Mouse (Mus musculus) thymus, adult 18-20 months (tissue): Measurements from ENCODE around the gene Man1c1.

Experiments
- DNase-seq, 2 experiments: peaks; one replicate each; pipeline ENCODE4 v3.0.0; 2022; ENCODE audit warnings: mixed read lengths in 2 of 2

The Man1c1 gene

DNA sequence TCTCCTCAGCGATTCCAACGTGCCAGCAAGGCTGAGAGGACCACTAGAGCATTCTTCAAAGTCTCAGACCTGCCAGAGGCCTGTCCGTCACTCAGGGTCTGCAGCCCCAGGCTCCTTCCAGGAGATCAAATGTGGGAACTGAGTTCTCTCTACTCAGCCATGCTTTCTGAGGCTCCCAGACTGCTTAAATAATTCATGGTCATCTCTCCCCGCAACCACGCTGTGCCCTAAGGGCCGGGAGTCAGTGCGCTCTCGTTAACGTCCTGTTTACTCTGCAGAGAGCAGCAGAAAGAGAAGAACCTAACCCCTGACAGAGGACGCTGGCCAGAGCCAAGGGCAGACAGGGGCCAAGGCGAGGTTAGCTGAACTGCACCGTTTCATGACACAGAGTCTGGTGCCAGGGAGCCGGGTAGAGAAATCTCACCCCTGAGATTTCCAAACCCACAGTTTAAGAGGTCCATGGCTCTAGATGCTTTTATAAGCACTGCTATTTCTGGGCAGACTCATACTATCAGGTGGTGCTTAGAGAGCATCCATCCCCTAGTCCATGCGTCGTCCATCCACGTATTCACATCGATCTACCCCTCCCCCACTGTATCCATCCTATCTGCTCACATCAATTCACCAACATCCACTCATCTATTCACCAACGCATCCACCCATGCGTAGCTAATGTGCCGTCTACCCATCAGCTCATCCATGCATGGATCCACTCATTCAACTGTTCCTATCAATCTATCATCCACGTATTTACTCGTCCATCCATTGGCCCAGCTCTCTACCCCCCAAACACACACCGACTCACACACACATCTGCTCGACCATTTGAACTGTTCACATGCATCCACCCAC is 131.4 kb downstream of the Man1c1 start:
- DNase-seq: no peak

- no peak for DNase-seq
These were observed 133.2 kb downstream of the Man1c1 start for GRCm38 (mm10) chr4:134570704-134571451.

DNA sequence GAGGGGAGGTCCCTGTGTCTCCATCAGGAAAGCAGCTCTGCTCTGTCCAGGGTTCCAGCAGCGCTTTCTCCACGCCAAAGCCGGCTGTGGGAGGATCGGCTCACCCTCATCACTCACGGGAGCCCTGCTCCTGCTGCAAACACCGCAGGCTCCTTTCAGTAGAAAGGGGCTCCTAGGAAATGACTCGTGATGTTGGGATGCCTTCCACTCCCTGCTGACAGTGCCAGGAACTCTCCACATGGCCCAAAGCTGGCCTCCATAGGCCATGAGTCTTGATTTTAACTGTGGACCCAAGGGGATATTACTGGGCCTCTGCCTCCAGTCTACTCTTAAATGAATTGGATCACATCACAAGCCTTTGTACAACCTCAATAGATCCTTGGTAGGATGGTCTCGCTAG is 134.3 kb downstream of the Man1c1 start:
- DNase-seq: no peak

DNA sequence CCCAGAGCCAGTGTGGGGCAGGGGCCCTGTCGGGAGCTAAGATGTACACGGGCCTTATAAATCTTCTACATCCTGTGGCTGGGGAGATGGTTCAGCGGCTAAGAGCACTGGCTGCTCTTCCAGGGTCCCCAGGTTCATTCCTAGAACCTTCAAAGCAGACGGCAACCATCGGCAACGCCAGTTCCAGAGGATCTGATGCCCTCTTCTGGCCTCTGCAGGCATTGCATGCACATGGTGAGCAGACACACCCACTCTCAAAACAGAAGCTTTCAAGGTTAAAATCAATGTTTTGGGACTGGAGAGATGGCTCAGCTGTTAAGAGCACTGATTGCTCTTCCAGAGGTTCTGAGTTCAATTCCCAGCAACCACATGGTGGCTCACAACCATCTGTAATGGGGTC is 134.9 kb downstream of the Man1c1 start:
- DNase-seq: no peak

GRCm38 (mm10) chr4:134567377-134568226 is 136.5 kb downstream of the Man1c1 start:
- DNase-seq: no peak

DNA sequence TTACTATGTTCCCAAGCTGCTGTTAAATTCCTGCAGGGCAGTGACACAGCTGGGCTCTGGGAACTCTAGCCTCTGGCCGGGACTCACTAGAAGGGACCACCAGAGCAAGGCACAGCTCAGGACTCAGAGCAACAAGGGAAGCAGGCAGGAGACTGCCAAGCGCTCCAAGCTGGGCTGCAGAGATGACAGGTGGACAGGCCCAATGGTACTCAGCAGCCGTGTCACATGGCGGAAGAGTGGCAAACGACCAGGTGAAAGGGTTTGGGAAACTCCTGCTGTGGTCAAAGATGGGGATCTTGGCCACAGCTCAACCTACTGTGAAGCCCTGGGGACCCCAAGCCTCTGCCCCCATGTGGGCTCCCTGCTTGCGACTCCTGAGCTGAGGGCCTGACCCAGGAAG is 140.0 kb downstream of the Man1c1 start:
- DNase-seq: no peak

- no peak for DNase-seq
These were observed 140.5 kb downstream of the Man1c1 start for GRCm38 (mm10) chr4:134563624-134564023.

DNA sequence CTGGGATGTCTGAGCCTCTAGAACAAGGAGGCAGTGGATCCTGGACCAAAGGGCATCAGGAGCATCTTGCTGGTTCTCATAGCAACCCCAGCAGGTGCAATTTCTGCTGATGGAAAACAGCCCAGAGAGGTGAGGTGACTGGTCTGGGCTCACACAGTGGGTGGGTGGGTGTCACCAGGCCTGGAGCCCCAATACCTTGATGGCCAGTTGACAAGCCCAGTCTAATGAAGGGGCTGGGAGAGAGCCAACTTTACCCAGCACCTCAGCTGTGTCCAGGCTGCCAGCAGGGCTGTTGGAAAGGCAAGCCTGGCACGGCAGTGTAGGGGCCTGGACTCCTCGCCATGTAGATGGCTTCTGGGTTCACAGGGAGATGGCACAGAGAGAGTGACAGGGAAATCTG is 142.1 kb downstream of the Man1c1 start:
- no peak for DNase-seq

DNA sequence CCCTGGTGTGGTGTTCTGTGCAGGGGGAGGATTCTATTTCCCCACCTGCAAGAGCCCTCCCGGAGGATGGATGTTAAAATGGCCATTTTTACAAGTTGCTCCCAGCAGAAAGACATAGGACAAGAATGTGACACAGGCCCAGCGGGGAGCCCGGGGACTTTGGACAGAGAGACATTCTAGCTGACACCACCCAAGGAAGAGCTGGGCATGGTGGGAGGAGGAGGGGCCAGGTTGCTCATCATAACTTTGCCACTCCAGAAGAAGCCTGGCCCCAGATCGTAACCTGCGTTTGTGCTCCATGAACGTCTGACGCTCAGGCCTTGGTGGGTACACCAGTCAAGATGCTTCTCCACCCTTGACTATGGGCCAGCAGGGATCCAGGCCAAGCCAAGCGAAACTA is 143.4 kb downstream of the Man1c1 start:
- no peak for DNase-seq

GRCm38 (mm10) chr4:134559154-134559553 is 144.9 kb downstream of the Man1c1 start:
- DNase-seq: no peak

GRCm38 (mm10) chr4:134558570-134559113 is 145.4 kb downstream of the Man1c1 start:
- DNase-seq: peak in 1 of 2 experiments; percentile 30

GRCm38 (mm10) chr4:134557626-134558249 is 146.4 kb downstream of the Man1c1 start:
- no peak for DNase-seq

DNA sequence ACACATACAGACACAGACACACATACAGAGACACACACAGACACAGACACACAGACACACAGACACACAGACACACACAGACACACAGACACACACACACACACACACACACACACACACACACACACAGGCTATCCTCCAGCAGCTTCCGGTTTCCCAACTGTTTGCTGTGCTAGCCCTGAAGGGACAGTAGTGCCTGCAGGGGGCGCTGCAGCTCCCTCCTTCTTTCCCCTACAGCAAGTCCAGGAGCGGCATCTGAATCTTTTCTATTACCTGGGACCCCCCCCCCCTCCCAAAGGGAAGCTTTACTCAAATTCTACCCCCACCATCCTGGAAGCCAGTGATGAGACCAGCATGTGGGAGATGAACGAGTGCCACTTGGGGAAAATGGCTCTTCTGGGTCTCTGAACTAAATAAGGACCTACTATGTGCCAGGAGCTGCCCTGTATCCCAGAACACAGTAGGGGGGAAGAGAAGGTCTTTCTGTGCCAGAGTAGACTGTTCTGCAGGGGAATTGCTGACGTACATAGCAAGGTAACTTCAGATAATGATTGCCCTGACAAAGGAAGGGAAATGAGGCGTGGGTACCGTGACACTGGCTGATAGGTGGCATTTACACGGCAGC is 148.0 kb downstream of the Man1c1 start:
- no peak for DNase-seq

DNA sequence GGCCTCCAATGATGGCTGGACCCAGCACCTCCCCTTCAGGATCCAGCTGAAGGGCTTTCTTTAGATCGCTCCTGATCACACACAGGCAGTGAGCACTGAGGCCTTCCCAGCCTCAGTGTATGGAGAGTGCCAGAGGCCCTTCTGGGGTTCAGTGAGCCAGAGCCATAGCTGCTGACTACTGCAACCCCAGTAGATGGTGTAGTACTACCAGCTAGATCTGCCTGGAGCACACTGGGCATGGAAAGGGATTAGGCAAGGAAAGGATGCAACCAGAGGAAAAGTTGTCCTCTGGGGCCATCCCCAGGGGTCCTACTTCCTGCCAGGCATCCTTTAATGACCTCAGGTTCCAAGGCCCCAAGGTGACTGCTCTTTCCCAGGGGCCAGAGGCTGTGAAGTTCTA is 150.5 kb downstream of the Man1c1 start:
- no peak for DNase-seq

DNA sequence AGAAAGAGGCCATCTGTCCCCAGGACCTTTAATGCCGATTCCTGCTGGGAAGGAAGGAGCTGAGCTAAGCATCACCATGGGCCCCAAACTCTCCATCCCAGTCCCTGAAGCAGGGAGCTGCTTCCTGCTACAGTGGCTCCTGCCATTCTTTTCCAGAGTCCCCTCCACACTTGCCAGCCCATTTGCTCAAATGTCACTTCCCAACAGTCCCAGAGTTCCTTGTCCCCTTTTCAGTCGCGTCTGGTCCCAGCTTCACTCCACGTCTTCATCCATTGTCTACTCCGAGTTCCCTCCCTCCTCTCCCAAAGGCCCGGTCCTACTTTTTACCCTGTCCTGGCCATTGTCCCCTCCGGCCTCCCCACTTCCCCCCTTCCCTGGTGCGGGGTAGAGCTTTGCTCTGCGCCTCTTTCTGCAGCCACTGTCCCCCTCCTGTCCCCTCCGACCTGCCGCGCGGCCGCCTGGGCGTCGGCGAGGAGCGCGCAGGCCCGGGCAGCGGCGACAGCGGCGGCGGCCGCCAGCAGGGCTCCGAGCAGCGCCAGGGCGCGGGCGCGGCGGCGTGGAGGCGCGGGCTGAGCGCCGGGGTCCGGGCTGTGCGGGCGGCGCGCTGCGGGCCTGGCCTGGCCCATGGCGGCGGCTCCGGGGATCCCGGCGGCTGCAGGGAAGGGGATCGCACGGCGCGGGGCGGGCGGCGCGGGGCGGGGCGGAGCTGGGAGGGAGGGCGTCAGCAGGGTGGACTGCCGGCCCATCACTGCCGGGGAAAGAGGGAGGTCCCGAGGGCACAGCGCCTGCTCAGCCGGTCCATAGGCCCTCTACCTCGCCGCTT is 152.4 kb downstream of the Man1c1 start, which contains the start of gene Selenon:
Gene Selenon, minus strand, starts transcription at position 673 of the 823 bp plus-strand sequence.
- no peak for DNase-seq

DNA sequence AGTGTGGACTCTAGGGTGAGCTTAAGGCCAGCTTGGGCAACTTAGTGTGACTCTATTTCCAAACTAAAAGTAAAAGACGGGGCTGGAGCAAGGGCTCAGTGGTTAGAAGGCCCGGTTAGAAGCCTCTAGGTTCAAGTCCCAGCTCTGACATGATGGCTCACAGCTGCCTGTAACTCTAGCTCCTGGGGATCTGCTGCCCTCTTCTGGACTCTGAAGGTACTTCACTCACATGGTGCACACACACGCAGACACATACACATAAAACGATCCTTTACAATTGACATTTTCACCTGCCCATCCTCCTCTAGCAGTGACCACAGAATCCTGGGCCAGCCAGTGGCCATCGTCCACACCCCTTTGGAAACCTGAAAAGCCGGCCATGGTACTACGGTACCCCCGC is 154.2 kb downstream of the Man1c1 start:
- no peak for DNase-seq

GRCm38 (mm10) chr4:134548169-134548938 is 155.7 kb downstream of the Man1c1 start:
- no peak for DNase-seq

DNA sequence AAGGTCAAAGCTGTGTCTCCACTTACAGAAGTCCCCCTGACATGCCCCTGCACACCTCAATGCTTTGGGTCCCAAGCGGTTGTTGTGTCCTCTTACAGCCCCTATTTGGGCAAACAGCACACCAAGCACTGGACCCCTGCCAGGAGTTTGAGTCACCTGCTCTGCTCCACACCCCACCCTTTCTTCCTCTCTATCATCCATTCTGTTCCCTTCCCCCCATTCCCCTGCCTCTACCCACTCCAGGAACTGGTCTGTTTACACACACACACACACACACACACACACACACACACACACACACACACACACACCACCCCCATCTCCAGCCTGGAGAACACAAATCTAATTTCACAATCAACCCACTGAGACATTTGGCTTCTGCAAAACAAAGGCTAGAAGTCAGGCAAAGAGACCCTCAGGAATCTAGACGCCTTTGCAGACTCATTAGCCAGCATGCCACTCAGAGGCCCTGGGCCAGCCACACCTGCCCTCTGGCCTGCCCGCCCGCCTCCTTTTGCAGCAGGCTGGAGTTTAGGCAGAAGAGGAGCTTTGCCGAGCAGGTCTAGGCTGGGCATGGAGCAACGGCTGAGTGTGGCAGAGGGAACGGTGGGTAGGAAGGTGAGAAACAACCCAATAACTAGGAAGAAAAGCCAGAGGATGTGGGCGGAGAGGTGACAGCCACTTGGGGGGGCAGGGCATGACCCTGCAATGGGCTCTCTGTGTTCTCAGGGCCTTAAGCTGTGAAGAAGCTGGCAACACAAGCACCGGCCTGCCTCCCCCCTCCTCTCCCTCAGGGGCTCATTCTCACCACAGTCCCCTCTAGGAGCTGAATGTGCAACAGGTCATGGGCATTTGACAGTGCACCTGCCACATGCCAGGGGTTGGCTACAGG is 157.0 kb downstream of the Man1c1 start:
- no peak for DNase-seq

DNA sequence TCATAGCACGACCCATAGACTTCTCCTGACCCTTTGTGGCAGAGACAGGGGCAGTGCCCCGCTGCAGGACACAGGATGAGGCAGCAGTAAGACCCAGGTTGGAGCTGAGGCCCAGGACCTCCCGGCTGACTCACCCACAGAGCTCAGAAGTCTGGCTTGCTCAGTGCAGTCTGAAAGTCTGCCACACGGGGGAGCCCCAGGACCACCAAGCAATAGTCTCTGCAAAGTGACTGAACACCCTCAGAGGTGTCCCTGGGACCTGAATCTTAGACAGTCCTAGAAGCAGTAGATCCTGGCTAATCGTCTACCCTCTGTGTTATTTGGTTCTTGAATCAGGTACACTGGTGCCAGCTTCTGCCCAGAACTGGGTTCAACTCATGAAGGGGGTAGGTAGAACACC is 160.8 kb downstream of the Man1c1 start:
- DNase-seq: peak; percentile 69 to 72
